Mouse (Mus musculus) thymus, adult 2 months (tissue): ENCODE data around the gene Rab3a. TPM values are rescaled to one million over a fixed set of nuclear protein-coding genes. Genes with fewer than 3 reads are reported as not detected.

Experiments
- DNase-seq: peaks from one replicate; pipeline ENCODE4 v3.0.0; 2021
- H3K27ac ChIP-seq: fragments of 200-500 bp; 2 replicates; pipeline ENCODE4 v1.5.1; 2012; ENCODE audit warnings: low read length, control low read depth; ENCODE audit not compliant: control insufficient read depth, insufficient read depth
- H3K27me3 ChIP-seq: fragments of 200-500 bp; 2 replicates; pipeline ENCODE4 v1.6.1; 2012; ENCODE audit warnings: mild to moderate bottlenecking, low read length, moderate library complexity, mixed read lengths; ENCODE audit not compliant: control insufficient read depth, insufficient read depth
- H3K36me3 ChIP-seq: fragments of 200-500 bp; 2 replicates; pipeline ENCODE4 v1.6.1; 2012; ENCODE audit warnings: mild to moderate bottlenecking, low read length, moderate library complexity; ENCODE audit not compliant: control insufficient read depth, insufficient read depth
- H3K4me1 ChIP-seq: fragments of 200-500 bp; replicated peaks from 2 replicates; pipeline ENCODE4 v1.6.1; 2012; ENCODE audit warnings: low read length; ENCODE audit not compliant: control insufficient read depth, insufficient read depth
- H3K4me3 ChIP-seq: fragments of 200-500 bp; 2 replicates; pipeline ENCODE4 v1.5.1; 2012; ENCODE audit warnings: mild to moderate bottlenecking, low read length, control low read depth, moderate library complexity; ENCODE audit not compliant: control insufficient read depth, insufficient read depth
- CTCF ChIP-seq: fragments of 200-500 bp; IDR thresholded peaks from 2 replicates; pipeline ENCODE4 v1.5.1; 2012; ENCODE audit warnings: mild to moderate bottlenecking, control low read depth, low read length, moderate library complexity, borderline replicate concordance; ENCODE audit not compliant: control insufficient read depth, poor library complexity, insufficient read depth; ENCODE audit errors: extremely low read depth
- POLR2A ChIP-seq: fragments of 200-500 bp; IDR thresholded peaks from 2 replicates; pipeline ENCODE4 v1.6.1; 2012; ENCODE audit warnings: mild to moderate bottlenecking, low read length, control low read depth, moderate library complexity; ENCODE audit not compliant: control insufficient read depth, poor library complexity, insufficient read depth; ENCODE audit errors: extremely low read depth
- WGBS: fragments of 180-500 bp; shearing (Covaris S2); methylation state at CpG from one replicate; pipeline ENCODE4 v1.1.7; 2018; 5-methylcytosine and 5-hydroxymethylcytosine counted together
- polyA plus RNA-seq: library from polyadenylated mRNA; depleted of rRNA; stranded (reverse); fragments of >200 nt; gene quantifications from 2 replicates; pipeline ENCODE4 v1.2.3, GENCODE M21; 2012

Gene Rab3a
- polyA plus RNA-seq, 1 experiment, result 20.8 TPM

DNA sequence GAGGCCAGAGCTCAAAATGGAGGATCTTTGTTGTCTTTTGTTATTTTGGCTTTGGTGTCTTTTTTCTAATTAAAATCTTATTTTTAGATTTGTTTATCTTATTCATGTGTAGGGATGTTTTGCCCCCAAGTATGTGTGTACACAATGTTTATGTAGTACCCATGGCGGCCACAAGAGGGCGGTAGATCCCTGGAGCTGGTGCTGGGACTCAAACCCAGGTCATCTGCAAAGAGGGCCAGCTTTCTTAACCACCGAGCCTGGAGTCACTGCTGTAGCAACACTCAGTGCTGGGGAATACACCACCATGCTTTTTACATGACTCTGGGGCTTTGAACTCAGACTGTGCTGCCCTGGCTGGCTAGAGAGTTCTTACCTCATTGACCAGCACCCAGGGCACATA lies 8.9 kb downstream of the Rab3a start:
- H3K4me1 ChIP-seq, result peaks cover 28% of the 10 kb centered on the region
- peak; percentile 77 for DNase-seq
- no peaks in the 10 kb centered on the region for H3K27me3 ChIP-seq
- H3K36me3 ChIP-seq, result no peaks in the 10 kb centered on the region
- 5% methylated on average over 3 of the region's 3 CpGs for WGBS
- TF ChIP-seq POLR2A (no peak), CTCF (peak; percentile 81; the same call in 1 of the 2 replicates)
- no peak overlapping the region for H3K4me3 ChIP-seq
- H3K27ac ChIP-seq, result no peak overlapping the region

DNA sequence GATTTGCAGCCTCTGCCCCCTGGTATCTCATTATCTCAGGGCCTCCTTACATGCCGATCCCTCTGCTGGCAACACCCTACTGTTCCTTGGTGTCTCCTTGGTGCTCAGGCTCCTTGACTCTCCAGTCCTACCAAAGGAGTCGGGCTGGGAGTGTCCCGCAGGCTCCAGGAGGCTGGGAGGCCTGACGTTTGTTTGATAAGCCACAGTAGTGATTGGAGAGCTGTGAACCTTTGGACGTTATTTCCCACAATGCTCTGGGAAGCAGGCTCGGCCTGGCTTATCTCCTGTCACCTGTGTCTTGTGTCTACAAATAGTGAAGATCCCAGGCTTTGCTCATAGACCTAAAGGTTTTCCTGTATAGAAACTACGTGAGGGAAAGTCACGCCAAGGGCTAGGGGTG lies 9.5 kb downstream of the Rab3a start:
- Histone ChIP-seq H3K4me1 (peaks cover 32% of the 10 kb centered on the region), H3K36me3 (no peaks in the 10 kb centered on the region), H3K27ac (no peak overlapping the region), H3K27me3 (no peaks in the 10 kb centered on the region), H3K4me3 (no peak overlapping the region)
- no peak for TF ChIP-seq CTCF
- no peak for TF ChIP-seq POLR2A
- no peak for DNase-seq
- WGBS, result 95% methylated on average over 8 of the region's 8 CpGs

DNA sequence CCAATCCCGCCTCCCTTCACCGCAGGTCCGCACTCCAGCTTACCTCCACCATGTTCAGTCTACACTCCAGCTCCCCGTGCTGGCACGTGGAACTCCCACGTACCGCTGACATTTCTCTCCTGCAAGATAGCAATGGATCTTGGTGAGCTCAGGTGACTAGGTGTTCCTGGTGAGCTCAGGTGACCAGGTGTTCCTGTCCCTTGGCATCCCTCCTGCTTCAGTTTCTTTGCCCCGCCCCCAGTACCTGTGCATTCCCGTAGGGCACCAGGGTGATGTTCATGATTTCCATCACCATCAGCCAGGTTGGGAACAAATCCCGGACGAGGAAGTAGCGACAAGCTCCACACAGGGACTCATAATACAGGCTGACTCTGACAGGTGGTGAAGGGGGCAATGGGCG lies 10.2 kb downstream of the Rab3a start:
- H3K4me3 ChIP-seq, result no peak overlapping the region
- DNase-seq, result no peak
- H3K4me1 ChIP-seq, result peaks cover 34% of the 10 kb centered on the region
- TF ChIP-seq POLR2A, result no peak
- TF ChIP-seq CTCF, result no peak
- no peaks in the 10 kb centered on the region for H3K36me3 ChIP-seq
- no peak overlapping the region for H3K27ac ChIP-seq
- no peaks in the 10 kb centered on the region for H3K27me3 ChIP-seq
- 91% methylated on average over 13 of the region's 13 CpGs for WGBS

DNA sequence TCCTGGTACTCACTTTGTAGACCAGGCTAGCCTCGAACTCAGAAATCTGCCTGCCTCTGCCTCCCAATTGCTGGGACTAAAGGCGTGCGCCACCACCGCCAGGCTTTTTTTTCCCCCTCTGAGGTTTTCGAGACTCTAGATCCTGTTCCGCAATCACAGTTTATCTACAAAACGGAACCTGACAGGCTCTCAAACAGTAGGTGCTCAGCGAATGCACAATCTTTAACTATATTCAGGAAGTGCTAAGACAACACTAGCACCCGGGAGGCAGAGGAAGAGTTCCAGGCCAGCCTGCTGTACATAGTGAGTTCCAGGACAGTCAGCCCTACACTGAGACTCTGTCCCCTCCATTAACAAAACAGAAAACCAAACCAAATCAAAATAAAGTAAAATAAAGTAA lies 10.8 kb downstream of the Rab3a start:
- H3K27ac ChIP-seq, result peak overlapping the region; percentile 63
- WGBS, result 51% methylated on average over 9 of the region's 9 CpGs
- H3K4me1 ChIP-seq, result peaks cover 30% of the 10 kb centered on the region
- no peaks in the 10 kb centered on the region for H3K36me3 ChIP-seq
- H3K4me3 ChIP-seq, result no peak overlapping the region
- no peak for TF ChIP-seq CTCF
- TF ChIP-seq POLR2A, result no peak
- no peak for DNase-seq
- H3K27me3 ChIP-seq, result no peaks in the 10 kb centered on the region

DNA sequence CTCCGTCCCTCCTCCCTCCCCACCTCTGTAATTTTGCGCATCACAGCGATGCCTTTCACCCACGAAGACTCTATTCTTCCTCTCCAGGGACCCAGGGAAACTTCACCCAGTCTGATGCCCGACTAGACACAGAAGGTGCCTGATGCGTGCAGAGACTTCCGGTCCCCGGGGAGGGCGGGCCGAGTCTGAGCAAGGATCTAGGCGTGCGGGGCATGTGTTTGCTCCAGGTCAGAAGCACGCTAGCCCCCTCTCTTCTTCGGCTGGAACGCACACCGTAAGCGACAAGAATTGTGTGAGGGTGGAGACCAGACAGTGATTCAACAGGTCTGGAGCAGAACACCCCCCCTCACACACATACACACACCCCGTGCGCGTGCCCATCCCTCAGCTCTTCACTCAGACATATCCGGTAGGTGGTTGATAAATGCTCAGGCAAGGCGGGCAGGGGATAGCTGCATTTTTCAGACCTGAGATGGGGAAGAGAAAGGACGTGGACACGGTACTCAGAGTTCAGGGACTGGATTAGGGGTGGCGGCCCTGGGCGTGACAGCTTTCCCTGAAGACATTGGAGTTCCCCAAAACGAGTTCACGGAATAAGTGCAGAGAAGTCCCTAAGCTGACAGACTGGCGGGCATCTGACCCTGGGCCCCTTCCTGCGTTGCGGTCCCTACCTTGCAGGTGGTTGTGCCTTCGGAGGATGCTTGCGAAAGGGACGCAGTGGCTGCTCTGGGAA lies 11.5 kb downstream of the Rab3a start:
- WGBS, result 3% methylated on average over 34 of the region's 34 CpGs
- TF ChIP-seq CTCF, result peak; percentile 30; the same call in 1 of the 2 replicates
- 0 out of 2 replicates have a peak, but pooled peaks have one; percentile 27 for TF ChIP-seq POLR2A
- DNase-seq, result peak; percentile 78
- no peaks in the 10 kb centered on the region for H3K27me3 ChIP-seq
- H3K36me3 ChIP-seq, result no peaks in the 10 kb centered on the region
- peak overlapping the region; percentile 46 for H3K4me3 ChIP-seq
- H3K27ac ChIP-seq, result peak overlapping the region; percentile 63
- peaks cover 29% of the 10 kb centered on the region for H3K4me1 ChIP-seq

DNA sequence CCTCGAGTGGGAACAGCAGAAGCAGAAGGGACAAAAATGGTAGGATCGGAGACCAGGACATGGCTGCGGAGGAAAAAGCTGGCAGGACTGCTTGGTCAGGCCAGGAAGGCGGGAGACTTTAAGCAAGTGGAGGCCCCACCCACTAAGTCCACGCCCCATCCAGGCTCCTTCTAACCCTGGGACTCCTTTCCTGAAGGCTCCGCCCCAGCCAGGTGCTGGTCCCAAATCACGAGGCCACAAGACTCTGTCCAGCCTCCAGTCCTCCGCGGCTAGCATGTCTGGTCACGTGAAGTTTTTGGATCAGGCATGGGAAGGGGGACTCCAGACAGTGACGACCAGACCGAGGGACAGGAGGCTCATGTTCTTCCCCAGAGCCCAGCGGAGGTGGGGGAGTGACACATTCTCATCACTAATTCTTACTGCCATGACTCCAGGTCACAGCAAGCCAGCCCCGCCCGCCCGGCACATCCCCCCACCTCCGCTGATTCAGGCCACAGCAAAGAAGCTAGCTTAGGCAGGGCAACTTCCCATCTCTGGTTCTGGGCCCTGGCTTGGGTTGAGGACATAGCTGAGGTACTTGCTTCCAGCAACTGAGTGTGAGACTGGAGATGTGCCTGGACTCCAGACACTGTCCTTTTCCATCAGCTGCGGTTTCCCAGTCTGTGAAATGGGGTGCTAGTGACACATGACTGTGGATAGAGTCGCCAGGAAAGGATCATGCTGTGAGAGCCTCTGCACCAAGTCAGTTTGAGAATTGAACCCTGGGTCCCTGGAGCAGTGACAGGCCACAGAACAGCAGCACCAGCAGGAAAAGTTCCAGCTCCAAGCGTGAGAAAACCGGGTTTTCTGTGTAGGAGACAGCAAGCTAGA lies 12.3 kb downstream of the Rab3a start:
- 32% methylated on average over 21 of the region's 21 CpGs for WGBS
- no peak for DNase-seq
- peaks cover 29% of the 10 kb centered on the region for H3K4me1 ChIP-seq
- TF ChIP-seq CTCF (no peak; the same call in 1 of the 2 replicates), POLR2A (no peak)
- H3K36me3 ChIP-seq, result no peaks in the 10 kb centered on the region
- peak overlapping the region; percentile 63; the same call in 1 of the 2 replicates for H3K27ac ChIP-seq
- H3K27me3 ChIP-seq, result no peaks in the 10 kb centered on the region
- peak overlapping the region; percentile 46 for H3K4me3 ChIP-seq
